Mouse (Mus musculus) heart, postnatal 0 days (tissue): ENCODE measurements around the gene Avil.

Experiments used
- CTCF ChIP-seq: IDR thresholded peaks from 2 replicates; pipeline ENCODE4 v1.5.1; 2016; ENCODE audit warnings: antibody characterized with exemption, control low read depth, low read depth
- EP300 ChIP-seq: IDR thresholded peaks from 2 replicates; pipeline ENCODE4 v1.6.1; 2016; ENCODE audit warnings: antibody characterized with exemption, low read depth

DNA sequence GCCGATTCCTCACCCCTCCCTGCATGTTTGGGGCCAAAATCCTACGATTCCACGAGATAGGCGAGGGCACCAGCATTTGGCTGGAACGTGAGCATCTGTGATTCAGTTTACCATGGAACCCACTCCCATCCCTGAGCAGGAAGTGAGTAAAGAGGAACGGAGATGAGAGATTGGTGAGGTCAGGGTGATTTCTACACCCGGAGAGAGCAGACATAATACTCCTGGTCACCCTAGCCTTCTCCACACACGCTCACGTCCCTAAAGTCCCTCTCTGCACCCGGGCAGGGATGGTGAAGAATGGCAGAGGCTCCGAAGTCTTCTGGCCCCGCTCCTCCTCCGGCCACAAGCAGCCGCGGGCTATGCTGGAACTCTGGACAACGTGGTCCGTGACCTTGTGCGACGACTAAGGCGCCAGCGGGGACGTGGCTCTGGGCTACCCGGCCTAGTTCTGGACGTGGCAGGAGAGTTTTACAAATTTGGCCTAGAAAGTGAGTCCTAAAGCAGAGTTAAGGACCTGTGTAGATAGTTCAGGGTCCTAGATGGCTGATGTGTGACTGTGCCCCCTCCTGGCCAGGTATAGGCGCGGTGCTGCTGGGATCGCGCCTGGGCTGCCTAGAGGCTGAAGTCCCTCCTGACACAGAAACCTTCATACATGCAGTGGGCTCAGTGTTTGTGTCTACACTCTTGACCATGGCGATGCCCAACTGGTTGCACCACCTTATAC is 49.0 kb downstream of the Avil start:
- TF ChIP-seq CTCF (no peak), EP300 (no peak)
